Mouse (Mus musculus): ENCODE measurements around the gene Abhd12b.

DNA sequence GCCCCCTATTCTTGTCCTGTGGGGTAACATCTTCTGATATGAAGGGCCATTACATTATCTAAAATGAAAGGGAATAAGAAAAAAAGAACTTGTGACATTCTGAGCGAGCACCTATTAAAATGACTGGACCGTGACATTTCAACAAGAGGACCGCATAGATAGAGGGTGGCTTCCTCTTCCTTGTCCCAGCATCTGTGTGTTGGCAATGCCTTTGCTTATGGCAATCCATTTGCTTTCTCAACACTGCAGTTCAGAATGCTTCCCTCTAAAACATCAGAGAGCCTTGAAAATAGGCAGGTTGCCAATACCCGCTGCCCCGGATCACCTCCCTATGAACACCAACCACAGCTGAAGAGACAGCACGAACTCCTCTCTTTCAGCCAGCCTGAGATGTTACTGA, 44.0 kb upstream of the Abhd12b start:
- TF ChIP-seq GABPA (IDR thresholded peaks at IDR 0.05; ENCODE audit: insufficient replicate concordance, low read depth, low read length) (no peak), CTCF (conservative IDR thresholded peaks at IDR 0.05 in 1 of 2, IDR thresholded peaks at IDR 0.05 in 1 of 2; ENCODE audit: low read depth in 2 of 2, low read length in 2 of 2) (no peak), POLR2A (IDR thresholded peaks at IDR 0.05; ENCODE audit: low read depth, low read length) (no peak), CHD1 (IDR thresholded peaks at IDR 0.05; ENCODE audit: low read depth, low read length) (no peak), KAT2A (IDR thresholded peaks at IDR 0.05; ENCODE audit: insufficient replicate concordance, low read length) (no peak), USF1 (IDR thresholded peaks at IDR 0.05; ENCODE audit: low read depth, low read length) (no peak), NRF1 (IDR thresholded peaks at IDR 0.05; ENCODE audit: low read depth, low read length) (no peak), EP300 (IDR thresholded peaks at IDR 0.05; ENCODE audit: low read length) (no peak), ZKSCAN1 (IDR thresholded peaks at IDR 0.05; ENCODE audit: borderline replicate concordance, low read depth, low read length) (no peak), TCF12 (IDR thresholded peaks at IDR 0.05; ENCODE audit: low read depth, low read length) (no peak)

Measured in CH12.LX (cell line).